Mouse (Mus musculus) forebrain, embryonic 12.5 days (tissue): ENCODE measurements at regions not wholly inside any gene's neighbourhood (a gene's known extent, or its start where the extent isn't known, plus 50 kb on each side); places are given as distances from the start of the nearest gene placed in this dataset.

Experiments
- ATAC-seq: fragments of 200-750 bp; cut with Nextera tagmentation; 2 replicates; pipeline ENCODE4 v1.8.0; 2017; ENCODE audit warnings: moderate TSS enrichment; ENCODE audit not compliant: low FRiP score
- H3K27ac ChIP-seq: fragments of 300-500 bp; sonication (generic); 2 replicates; pipeline ENCODE4 v1.5.1; 2016; ENCODE audit warnings: mild to moderate bottlenecking
- H3K27me3 ChIP-seq: fragments of 300-500 bp; sonication (generic); 2 replicates; pipeline ENCODE4 v1.6.1; 2016; ENCODE audit warnings: mild to moderate bottlenecking
- H3K36me3 ChIP-seq: fragments of 300-500 bp; sonication (generic); replicated peaks from 2 replicates; pipeline ENCODE4 v1.6.1; 2016; ENCODE audit warnings: mild to moderate bottlenecking
- H3K4me1 ChIP-seq: fragments of 300-500 bp; sonication (generic); 2 replicates; pipeline ENCODE4 v1.6.1; 2016
- H3K4me2 ChIP-seq: fragments of 300-500 bp; sonication (generic); 2 replicates; pipeline ENCODE4 v1.6.1; 2016; ENCODE audit warnings: mild to moderate bottlenecking, moderate library complexity
- H3K4me3 ChIP-seq: fragments of 300-500 bp; sonication (generic); replicated peaks from 2 replicates; pipeline ENCODE4 v1.5.1; 2016; ENCODE audit warnings: mild to moderate bottlenecking
- H3K9ac ChIP-seq: fragments of 300-500 bp; sonication (generic); 2 replicates; pipeline ENCODE4 v1.6.1; 2016; ENCODE audit warnings: mild to moderate bottlenecking
- H3K9me3 ChIP-seq: fragments of 300-500 bp; sonication (generic); 2 replicates; pipeline ENCODE4 v1.6.1; 2016
- WGBS: fragments of 180-500 bp; shearing (Covaris S2); methylation state at CpG from one replicate; pipeline ENCODE4 v1.1.7; 2016; 5-methylcytosine and 5-hydroxymethylcytosine counted together

GRCm38 (mm10) chr10:84144344-84144687 lies 296.1 kb downstream of the Nuak1 start:
- H3K4me2 ChIP-seq: no peak overlapping the region
- no peak overlapping the region for H3K4me3 ChIP-seq
- H3K4me1 ChIP-seq: no peaks in the 10 kb centered on the region
- no peaks in the 10 kb centered on the region for H3K36me3 ChIP-seq
- H3K9ac ChIP-seq: no peak overlapping the region
- no peaks in the 10 kb centered on the region for H3K27me3 ChIP-seq
- no peak overlapping the region for H3K27ac ChIP-seq
- ATAC-seq: no peak
- no peaks in the 10 kb centered on the region for H3K9me3 ChIP-seq

GRCm38 (mm10) chr10:84147305-84147984 lies 293.0 kb downstream of the Nuak1 start:
- Histone ChIP-seq H3K4me1 (no peaks in the 10 kb centered on the region), H3K4me3 (no peak overlapping the region), H3K4me2 (no peak overlapping the region), H3K27ac (no peak overlapping the region), H3K27me3 (no peaks in the 10 kb centered on the region), H3K9ac (no peak overlapping the region), H3K9me3 (no peaks in the 10 kb centered on the region), H3K36me3 (no peaks in the 10 kb centered on the region)
- ATAC-seq: no peak
- 86% methylated on average over 2 of the region's 2 CpGs for WGBS

GRCm38 (mm10) chr10:84163752-84164151 lies 276.6 kb downstream of the Nuak1 start:
- H3K27ac ChIP-seq: no peak overlapping the region
- H3K4me3 ChIP-seq: no peak overlapping the region
- no peak overlapping the region for H3K9ac ChIP-seq
- no peaks in the 10 kb centered on the region for H3K36me3 ChIP-seq
- no peaks in the 10 kb centered on the region for H3K4me1 ChIP-seq
- H3K27me3 ChIP-seq: no peaks in the 10 kb centered on the region
- no peak for ATAC-seq
- whole genome bisulfite sequencing: 87% methylated on average over 4 of the region's 4 CpGs
- no peaks in the 10 kb centered on the region for H3K9me3 ChIP-seq
- no peak overlapping the region for H3K4me2 ChIP-seq

- Histone ChIP-seq H3K9ac (no peak overlapping the region), H3K27ac (no peak overlapping the region), H3K4me1 (no peaks in the 10 kb centered on the region), H3K4me3 (no peak overlapping the region), H3K9me3 (no peaks in the 10 kb centered on the region), H3K36me3 (no peaks in the 10 kb centered on the region), H3K27me3 (no peaks in the 10 kb centered on the region), H3K4me2 (no peak overlapping the region)
- no peak for ATAC-seq
- 87% methylated on average over 10 of the region's 10 CpGs for WGBS
These were observed 274.4 kb downstream of the Nuak1 start for GRCm38 (mm10) chr10:84165832-84166567.

GRCm38 (mm10) chr10:84166568-84166905 lies 273.9 kb downstream of the Nuak1 start:
- Histone ChIP-seq H3K9ac (no peak overlapping the region), H3K9me3 (no peaks in the 10 kb centered on the region), H3K4me1 (no peaks in the 10 kb centered on the region), H3K4me2 (no peak overlapping the region), H3K36me3 (no peaks in the 10 kb centered on the region), H3K4me3 (no peak overlapping the region), H3K27me3 (no peaks in the 10 kb centered on the region), H3K27ac (no peak overlapping the region)
- no peak for ATAC-seq
- 64% methylated on average over 3 of the region's 3 CpGs for WGBS

- no peaks in the 10 kb centered on the region for H3K36me3 ChIP-seq
- H3K4me2 ChIP-seq: no peak overlapping the region
- ATAC-seq: no peak
- 71% methylated on average over 4 of the region's 4 CpGs for WGBS
- H3K27me3 ChIP-seq: no peaks in the 10 kb centered on the region
- H3K4me3 ChIP-seq: no peak overlapping the region
- no peaks in the 10 kb centered on the region; the same call in 1 of the 2 replicates for H3K4me1 ChIP-seq
- H3K9ac ChIP-seq: no peak overlapping the region
- no peak overlapping the region for H3K27ac ChIP-seq
- H3K9me3 ChIP-seq: no peaks in the 10 kb centered on the region
These were observed 267.5 kb downstream of the Nuak1 start for GRCm38 (mm10) chr10:84172828-84173321.

- Histone ChIP-seq H3K4me3 (no peak overlapping the region), H3K27ac (no peak overlapping the region), H3K36me3 (no peaks in the 10 kb centered on the region), H3K27me3 (no peaks in the 10 kb centered on the region), H3K4me2 (no peak overlapping the region), H3K9me3 (no peaks in the 10 kb centered on the region), H3K4me1 (no peaks in the 10 kb centered on the region), H3K9ac (no peak overlapping the region)
- 77% methylated on average over 2 of the region's 2 CpGs for WGBS
- ATAC-seq: no peak
These were observed 257.2 kb downstream of the Nuak1 start for GRCm38 (mm10) chr10:84183239-84183638.

GRCm38 (mm10) chr10:84186466-84186865 lies 253.9 kb downstream of the Nuak1 start:
- no peaks in the 10 kb centered on the region for H3K9me3 ChIP-seq
- no peak overlapping the region for H3K27ac ChIP-seq
- no peaks in the 10 kb centered on the region for H3K36me3 ChIP-seq
- H3K4me1 ChIP-seq: no peaks in the 10 kb centered on the region
- H3K9ac ChIP-seq: no peak overlapping the region
- whole genome bisulfite sequencing: 68% methylated on average over 2 of the region's 2 CpGs
- no peak overlapping the region for H3K4me3 ChIP-seq
- H3K27me3 ChIP-seq: no peaks in the 10 kb centered on the region
- no peak overlapping the region for H3K4me2 ChIP-seq
- no peak for ATAC-seq

- H3K9me3 ChIP-seq: no peaks in the 10 kb centered on the region
- no peak overlapping the region for H3K4me3 ChIP-seq
- 88% methylated on average over 2 of the region's 2 CpGs for WGBS
- no peaks in the 10 kb centered on the region for H3K36me3 ChIP-seq
- no peaks in the 10 kb centered on the region for H3K27me3 ChIP-seq
- no peak overlapping the region for H3K4me2 ChIP-seq
- no peaks in the 10 kb centered on the region for H3K4me1 ChIP-seq
- no peak overlapping the region for H3K27ac ChIP-seq
- no peak overlapping the region for H3K9ac ChIP-seq
- no peak for ATAC-seq
These were observed 241.4 kb downstream of the Nuak1 start for GRCm38 (mm10) chr10:84199035-84199434.

GRCm38 (mm10) chr10:84201785-84202184 lies 238.6 kb downstream of the Nuak1 start:
- Histone ChIP-seq H3K27ac (no peak overlapping the region), H3K9ac (no peak overlapping the region), H3K4me3 (no peak overlapping the region), H3K27me3 (no peaks in the 10 kb centered on the region), H3K9me3 (0 out of 2 replicates have a peak, but pooled peaks cover under 1% of the 10 kb centered on the region), H3K36me3 (no peaks in the 10 kb centered on the region), H3K4me2 (no peak overlapping the region), H3K4me1 (no peaks in the 10 kb centered on the region)
- no peak for ATAC-seq
- WGBS: 71% methylated on average over 3 of the region's 3 CpGs

- Histone ChIP-seq H3K4me2 (no peak overlapping the region), H3K27ac (no peak overlapping the region), H3K4me3 (no peak overlapping the region), H3K4me1 (no peaks in the 10 kb centered on the region), H3K36me3 (no peaks in the 10 kb centered on the region), H3K27me3 (no peaks in the 10 kb centered on the region), H3K9ac (no peak overlapping the region), H3K9me3 (peaks cover 2% of the 10 kb centered on the region; the same call in 1 of the 2 replicates)
- 86% methylated on average over 5 of the region's 5 CpGs for WGBS
- no peak for ATAC-seq
These were observed 228.2 kb downstream of the Nuak1 start for GRCm38 (mm10) chr10:84212096-84212785.

GRCm38 (mm10) chr10:84214812-84215211 lies 225.6 kb downstream of the Nuak1 start:
- H3K4me1 ChIP-seq: no peaks in the 10 kb centered on the region
- H3K36me3 ChIP-seq: no peaks in the 10 kb centered on the region
- no peak for ATAC-seq

More at GRCm38 (mm10) chr10:84214812-84215211, 225.6 kb downstream of the Nuak1 start:
- H3K27me3 ChIP-seq: no peaks in the 10 kb centered on the region
- H3K9me3 ChIP-seq: no peaks in the 10 kb centered on the region
- H3K4me3 ChIP-seq: no peak overlapping the region
- H3K27ac ChIP-seq: no peak overlapping the region
- H3K4me2 ChIP-seq: no peak overlapping the region
- H3K9ac ChIP-seq: no peak overlapping the region
